Mouse (Mus musculus) T-helper 1 cell (primary cell): ENCODE data around the gene Unc79.

Experiments used
- in situ Hi-C: fragments of 300-600 bp; cut with MboI, MseI; formaldehyde crosslinking; loops from one replicate; pipeline ENCODE4 v1.15.1; 2025; ENCODE audit warnings: high pct_unique_total_duplicates

Unc79 gene

DNA sequence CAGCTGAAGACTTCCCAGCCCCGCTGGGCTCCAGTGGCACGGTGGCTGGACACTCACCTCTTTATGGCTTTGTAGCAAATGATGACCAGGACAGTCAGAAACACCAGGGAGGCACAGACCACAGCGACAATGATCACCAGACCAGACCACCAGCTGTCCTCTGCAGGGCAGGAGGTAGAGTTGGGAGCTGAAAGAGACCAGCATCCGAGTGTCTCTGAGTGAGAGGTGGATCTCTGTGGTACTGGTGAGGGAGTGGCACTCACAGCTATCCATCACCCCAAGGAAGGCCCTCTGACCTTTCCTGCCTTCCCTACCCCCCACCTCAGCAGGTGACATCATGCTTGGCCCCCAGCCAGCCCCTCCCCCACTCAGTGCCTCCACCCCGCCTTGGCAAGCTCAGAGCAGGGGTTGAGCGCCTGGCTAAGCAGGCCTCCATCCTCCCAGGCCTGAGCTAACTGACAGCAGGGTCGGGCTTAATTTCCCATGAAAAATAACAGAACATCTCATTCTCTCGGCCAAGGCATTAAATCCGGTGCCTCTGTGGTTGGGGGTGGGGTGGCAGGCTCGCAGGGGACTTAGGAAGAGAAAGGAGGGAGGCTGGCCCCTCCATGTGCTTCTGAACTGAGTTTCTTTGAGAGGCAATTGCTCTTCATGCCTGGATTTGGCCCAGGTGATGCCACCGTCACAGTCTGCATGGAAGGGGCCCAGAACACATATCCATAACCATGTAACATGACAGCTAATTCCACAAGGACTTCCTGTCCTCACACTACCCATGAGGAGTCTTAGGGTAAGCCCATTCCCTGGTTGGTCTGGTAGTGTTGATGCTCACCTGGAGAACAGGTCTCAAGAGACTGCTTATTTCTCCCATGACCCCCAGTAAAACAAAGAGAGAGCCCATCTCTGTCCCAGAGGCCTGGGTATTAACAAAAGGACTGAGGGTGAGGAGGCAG, 254.2 kb downstream of the Unc79 start:
- in situ Hi-C loops, result no loop called here

DNA sequence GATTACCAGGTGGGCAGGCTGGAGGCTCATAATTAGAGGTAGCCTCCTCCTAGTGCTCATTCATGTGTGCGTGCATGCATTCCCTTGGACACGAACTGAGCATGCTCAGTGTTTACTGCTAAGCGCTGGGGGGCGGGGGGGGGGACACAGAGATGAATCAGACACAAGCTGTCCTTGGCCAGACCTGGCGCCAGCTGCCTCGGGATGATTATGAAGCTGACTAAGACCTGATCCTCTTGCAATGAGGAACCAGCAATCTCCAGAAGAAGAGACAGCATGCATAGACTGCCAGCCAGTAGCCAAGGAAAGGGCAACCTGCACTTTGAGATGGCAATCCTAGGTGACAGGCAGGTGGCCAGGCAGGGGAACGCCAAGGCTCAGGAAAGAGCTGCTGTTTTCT, 256.9 kb downstream of the Unc79 start:
- in situ Hi-C loops, result no loop called here

DNA sequence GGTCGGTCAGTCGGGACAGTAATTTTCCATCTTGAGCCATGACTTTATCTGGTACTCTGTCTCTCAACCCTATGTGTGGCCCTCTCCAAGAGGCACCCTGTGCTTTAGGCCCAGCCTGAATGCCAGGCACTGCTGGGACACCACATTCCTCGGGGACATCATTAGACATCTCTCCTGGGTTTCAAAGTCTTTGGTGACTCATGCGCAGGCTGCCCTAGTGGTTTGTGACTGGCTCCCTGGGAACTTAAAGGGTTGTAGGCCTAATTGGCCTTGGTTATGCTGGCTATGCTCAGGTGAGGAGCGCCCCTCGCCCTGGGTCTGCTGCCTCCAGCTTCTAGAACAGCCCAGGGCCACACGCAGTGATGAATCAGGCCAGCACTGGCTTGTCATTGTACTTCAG, 260.9 kb downstream of the Unc79 start:
- in situ Hi-C loops, result no loop called here

DNA sequence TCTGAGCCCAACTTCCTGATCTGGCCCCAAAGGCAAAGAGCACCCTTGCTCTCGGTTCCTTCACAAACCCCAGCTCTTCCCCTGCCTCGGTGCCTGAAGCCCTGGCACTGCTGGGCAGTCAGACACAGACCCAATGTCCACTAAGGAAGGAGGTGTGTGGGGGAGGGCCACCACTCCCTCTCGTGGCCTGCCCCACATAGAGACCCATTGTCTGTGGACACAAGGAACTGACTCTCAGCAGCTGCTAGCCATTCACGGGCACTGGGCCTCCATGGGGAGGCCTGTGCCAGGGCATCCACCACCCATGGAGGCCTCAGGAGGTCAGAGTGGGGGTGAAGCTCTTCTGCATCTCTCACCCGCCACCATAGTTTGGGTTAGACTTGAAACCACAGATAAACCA, 262.4 kb downstream of the Unc79 start:
- in situ Hi-C loops, result no loop called here

DNA sequence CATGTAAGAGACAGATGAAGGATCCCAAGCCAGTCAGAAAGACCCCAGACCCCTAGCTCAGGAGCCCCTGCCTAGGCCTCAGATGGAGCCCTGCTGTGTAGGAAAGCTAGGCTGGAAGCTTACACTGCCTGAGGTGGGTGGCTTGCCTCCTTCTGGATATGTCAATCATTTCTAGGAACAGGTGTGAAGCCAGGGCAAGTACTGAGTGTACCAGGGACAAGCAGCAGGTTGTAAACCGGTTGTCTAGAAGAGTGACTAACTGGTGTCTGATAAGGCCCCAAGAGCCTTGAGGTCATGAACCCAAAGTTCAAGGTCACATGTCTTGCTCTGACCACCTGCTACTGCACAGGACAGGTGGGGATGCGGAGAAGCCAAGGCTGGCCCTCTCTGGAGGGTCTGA, 264.9 kb downstream of the Unc79 start:
- in situ Hi-C loops, result no loop called here

DNA sequence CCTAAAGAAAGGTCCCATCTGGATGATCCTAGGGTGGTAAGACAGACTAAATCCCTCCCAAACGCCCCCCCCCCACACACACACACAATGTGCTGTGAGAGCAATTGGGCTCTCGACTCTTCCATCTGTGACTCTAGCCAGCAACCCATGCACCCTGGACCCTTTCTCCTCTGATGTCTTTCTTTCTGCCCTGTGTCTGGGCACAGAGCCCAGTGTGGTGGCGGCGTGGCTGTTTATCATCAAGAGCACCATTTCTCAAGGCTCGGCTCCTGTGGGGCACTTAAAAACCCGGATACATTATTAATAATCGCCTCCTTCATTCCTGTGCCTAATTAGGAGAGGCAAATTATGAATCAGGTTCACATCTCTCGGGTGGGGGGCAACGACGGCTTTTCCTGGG, 265.6 kb downstream of the Unc79 start:
- in situ Hi-C loops, result no loop called here

DNA sequence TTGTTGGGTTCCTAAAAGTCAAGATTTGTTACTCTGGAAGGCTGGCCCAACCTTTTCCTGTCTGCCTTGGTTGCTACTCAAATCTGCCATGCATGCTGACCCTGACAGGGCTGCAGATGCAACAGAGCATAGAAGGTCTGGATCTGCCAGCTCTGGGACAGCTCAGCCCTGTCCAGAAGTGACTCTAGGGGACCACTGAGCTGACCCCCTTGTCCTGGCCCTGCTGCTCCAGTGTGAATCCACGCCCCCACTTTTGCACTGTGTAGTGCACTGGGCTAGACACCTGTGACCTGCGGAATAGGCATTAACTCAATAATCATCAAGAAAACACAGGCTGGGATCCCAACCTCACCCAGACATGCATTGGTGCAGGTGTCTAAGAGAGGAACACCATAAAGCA, 266.1 kb downstream of the Unc79 start:
- in situ Hi-C loops, result no loop called here

DNA sequence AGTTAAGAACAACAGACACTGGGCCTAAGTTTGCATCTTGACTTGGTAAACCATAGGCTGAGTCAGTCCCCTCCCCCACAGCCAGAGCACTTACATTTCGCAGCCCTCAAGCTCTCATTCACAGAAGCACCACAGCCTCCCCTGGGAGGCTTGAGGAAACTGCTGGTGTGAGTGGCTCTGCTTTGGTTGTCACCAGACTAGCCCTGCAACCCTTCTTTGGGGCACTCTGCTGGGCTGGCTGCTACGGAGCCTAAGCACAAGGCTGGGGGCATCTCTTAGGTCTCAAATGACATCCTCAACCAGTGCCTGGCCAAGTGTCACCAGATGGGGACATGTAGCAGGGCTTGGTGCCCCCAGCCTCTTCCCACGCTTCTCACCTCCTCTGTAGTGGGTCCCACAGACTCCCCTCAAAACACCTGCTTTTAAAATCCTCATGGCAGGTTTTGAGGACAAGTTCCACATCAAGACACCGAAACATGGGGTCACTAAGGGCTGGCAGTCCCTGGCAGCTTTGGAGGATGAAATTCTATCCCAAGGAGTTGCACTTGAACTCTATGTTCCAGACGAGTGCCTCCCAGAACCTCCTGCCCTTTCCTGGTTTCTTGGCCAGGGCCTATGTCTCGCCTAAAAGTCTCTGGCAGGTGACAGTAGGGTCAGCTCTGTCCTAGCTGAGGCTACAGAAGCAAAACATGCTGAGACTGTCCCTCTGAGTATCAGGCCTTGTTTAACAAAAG, 267.4 kb downstream of the Unc79 start:
- in situ Hi-C loops, result no loop called here

DNA sequence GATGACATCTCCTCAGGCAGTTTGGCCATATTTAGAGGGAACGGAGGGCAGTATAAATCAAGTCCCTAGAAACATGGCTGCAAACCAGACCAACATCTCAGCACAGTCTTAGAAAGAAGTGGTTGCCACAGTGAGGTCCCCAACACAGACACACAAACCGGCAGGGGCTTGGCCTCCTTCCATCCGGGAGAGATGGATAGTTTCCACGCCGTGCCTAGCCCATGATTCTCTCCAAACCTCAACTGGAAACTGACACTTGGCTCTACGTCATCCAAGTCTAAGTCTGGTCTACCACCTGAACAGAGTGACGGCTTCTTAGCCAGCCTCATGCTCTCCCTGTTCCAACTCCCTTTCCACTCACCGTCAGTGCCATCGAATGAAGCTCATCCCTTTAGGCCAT, 275.0 kb downstream of the Unc79 start:
- in situ Hi-C loops, result no loop called here

DNA sequence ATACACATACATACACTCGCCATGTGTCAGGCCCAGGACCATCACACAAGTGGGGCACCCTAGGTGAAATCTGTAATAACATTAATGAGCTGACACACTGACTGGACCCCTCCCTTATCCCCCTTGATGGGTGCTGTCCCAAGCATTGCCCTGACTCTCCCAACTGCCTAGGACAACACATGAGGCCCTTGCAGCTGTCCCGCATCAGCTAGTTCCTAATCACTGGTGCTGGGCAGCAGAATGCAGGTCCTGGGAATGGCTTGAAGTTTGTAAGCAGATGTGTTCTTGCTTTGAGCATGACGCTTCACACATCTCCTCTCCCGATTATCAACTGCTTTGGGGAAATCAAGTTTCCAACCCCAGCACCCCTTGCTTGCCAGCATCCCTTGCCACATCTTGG, 277.5 kb downstream of the Unc79 start:
- in situ Hi-C loops, result no loop called here

DNA sequence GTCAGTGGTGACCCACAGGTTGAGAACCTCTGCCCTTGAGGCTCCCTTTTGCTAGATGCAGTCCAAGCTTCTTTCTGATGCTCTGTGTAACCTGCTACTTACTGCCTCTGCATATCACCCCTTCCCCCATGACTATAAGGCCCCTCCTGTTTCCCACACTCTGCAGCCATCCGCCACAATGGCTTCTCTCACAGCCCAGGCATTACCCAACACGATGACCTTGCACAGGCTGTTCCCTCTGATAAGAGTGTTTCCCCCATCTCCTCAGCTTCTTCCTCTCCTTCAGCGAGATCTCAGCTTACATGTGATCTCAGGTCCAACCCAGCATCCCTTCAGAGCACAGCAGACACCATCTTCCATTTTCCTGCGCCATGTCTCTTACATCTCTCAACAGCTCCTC, 280.4 kb downstream of the Unc79 start:
- in situ Hi-C loops, result no loop called here
